Mouse (Mus musculus): ENCODE measurements around the gene Zfp334.

Zfp334 gene

GRCm38 (mm10) chr2:165325521-165326303 is 62.3 kb downstream of the Zfp334 start:
- in situ Hi-C loops (cut with MboI; ENCODE audit: unreplicated experiment in 2 of 2), result no loop called here

All from v-Abl transformed pro-B cells (cell line).